Mouse (Mus musculus) cortical plate, adult 2 months (tissue): ENCODE measurements around the gene Tbp.

ENCODE experiments used
- CTCF ChIP-seq: fragments of 200-500 bp; IDR thresholded peaks from 2 replicates; pipeline ENCODE4 v1.5.1; 2011; ENCODE audit warnings: mild to moderate bottlenecking, control low read depth, low read length; ENCODE audit not compliant: insufficient read depth; ENCODE audit errors: extremely low read depth
- POLR2A ChIP-seq: fragments of 200-500 bp; IDR thresholded peaks from 2 replicates; pipeline ENCODE4 v1.6.1; 2011; ENCODE audit warnings: mild to moderate bottlenecking, low read length, control low read depth; ENCODE audit not compliant: insufficient read depth; ENCODE audit errors: extremely low read depth

DNA sequence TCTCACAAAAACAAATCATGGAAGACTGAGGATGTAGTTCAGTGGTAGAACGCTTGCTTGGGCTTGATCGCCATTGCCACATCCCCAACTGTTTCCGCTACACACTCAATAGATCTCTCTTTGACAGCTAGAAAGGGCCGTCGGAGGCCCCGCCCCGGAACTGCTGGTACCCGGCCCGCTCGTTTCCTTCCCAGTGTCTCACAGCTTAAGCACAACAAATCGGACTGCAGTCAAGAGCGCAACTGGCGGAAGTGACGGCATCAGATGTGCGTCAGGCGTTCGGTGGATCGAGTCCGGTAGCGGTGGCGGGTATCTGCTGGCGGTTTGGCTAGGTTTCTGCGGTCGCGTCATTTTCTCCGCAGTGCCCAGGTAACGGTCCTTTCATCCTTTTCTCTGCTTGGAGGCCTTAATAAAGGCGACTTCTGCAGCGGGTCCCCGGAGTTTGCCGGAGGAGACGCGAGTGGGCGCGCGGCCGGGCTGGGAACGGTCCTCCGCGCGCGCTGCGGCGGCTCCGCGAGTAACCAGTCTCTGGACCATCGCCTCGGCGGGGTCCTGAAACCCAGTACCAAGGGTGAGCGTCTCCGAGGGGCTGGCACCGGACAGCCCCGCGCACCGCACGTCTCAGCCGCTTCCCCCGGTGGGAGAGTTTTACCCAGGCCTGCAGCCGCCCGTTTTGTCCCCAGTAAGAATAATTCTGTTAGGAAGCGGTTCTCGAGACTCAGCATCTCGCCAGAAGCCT lies at the start of gene Tbp, which contains the start of gene Psmb1:
- TF ChIP-seq CTCF (no peak), POLR2A (peak; percentile 77; the same call in 1 of the 2 replicates)
